Mouse (Mus musculus) cerebellum, adult (tissue): Measurements from ENCODE around the gene Def8.

Experiments used
- ATAC-seq: cut with Nextera tagmentation; 2 replicates; pipeline ENCODE4 v1.9.2; 2017; ENCODE audit warnings: mild to moderate bottlenecking, moderate library complexity, mixed read lengths; ENCODE audit not compliant: insufficient number of reproducible peaks, low FRiP score, low TSS enrichment

Def8 gene

DNA sequence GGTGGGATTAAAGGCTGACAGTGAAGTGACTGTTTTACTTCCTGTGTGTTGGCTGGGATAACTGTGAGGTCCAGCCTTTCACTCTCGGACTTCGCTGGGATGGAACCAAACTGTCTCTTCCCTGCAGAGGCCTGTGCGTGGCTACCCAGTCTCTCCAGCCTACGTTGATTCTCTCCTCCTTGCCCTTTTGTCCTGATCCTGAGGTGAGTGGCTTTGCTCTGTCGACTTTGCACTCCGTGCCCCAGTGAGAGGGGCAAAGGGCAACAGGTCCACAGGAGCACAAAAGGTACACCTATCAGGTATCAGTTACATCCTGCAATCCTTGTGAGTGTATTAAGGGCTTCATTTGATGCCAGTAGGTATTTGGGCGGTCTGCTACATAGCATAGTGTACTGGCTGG lies at the start of gene Def8:
Gene Def8, plus strand, starts transcription at position 87 of the 400 bp plus-strand sequence.
- no peak for ATAC-seq

DNA sequence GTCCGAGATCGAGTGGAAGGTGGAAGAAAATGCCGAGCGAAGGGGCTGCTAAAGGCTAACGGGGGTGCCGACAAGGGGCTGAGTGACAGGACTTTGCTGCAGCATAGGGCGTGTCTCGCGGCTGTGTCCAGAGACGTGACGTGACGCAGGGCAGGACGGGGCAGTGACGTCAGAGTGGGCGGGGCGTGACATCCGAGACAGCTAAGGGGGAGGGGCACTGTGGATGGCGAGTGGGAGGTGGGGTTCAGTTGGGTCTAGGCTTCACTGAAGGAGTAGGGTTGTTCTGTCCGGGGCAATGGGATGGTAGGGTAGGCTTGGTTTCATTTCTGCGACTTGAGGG lies 49.1 kb upstream of the Def8 start:
- peak; percentile 32 for ATAC-seq

DNA sequence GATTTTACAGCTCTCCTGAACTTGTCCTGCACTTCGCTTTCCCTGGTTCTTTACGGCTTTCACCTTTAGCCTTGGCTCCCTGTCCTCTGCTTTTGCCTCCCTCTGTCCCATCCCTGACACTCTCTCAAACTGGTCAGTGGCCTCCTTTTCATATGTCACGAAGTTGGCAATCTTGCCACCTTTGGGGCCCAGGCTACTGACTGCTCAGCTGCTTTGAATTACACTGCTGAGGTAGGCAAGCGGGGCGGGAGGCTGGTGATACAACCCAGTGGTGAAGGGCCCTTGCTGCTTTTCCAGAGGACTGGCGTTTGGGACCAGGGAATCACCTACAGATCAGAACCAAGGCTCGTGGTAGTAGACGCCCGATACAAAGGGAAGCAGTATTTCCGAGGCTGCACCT lies 47.6 kb upstream of the Def8 start:
- no peak for ATAC-seq

DNA sequence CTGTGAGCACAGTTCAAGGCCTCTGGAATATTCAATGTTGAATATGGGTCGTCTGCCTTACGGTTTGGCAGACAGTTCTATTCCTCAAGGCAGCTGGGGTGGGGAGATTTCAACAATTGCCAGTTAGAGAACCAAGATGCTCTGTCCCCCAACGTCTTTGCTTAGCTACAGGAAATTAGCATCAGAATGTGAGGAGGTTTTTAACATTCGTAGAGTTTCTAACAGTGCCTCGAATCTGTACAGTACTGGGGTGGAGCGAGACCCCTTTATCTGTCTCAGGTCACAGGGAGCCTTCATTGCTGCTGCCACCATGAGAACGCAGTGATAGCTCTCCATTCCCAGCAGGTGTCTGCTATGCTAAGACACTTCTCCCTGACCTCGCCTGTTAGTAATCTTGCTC lies 47.2 kb upstream of the Def8 start:
- ATAC-seq = no peak

DNA sequence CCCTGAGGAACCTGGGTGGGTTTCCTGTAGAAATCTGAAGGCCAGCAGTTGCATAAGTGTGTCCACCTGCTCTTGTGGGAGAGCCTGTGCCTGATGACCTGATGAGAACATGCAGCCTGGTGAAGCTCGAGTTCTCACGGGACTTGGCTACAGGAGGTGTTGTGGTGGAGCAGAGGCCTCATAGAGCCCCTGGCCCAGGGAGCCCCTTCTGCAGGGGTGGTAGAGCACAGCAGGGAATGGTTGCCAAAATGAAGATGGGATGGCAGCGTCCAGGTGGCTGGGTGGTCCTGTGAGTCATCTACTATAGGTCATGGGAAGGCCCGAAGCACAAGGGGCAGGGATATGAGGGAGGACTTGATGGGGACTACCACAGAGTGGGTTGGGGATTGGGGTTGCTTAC lies 41.6 kb upstream of the Def8 start:
- no peak for ATAC-seq

DNA sequence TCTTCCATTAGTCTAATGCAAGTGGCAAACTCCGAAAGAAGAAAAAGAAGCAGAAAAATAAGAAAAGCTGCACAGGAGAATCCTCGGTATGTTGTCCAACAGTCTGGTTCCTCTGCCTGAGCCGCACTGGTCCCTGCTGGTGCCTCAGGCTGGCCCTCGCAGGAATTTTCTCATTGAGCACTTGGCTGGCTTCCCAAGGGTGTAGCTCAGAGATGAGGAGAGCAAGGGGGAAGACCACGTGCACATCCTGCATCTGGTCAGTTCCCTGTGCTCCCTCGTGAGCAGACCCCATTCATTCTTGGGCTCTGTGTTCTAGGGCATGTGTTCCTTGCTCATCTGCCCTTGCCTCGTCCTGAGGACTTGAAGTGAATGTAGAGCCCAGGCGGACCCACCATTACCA lies 40.8 kb upstream of the Def8 start:
- no peak for ATAC-seq

DNA sequence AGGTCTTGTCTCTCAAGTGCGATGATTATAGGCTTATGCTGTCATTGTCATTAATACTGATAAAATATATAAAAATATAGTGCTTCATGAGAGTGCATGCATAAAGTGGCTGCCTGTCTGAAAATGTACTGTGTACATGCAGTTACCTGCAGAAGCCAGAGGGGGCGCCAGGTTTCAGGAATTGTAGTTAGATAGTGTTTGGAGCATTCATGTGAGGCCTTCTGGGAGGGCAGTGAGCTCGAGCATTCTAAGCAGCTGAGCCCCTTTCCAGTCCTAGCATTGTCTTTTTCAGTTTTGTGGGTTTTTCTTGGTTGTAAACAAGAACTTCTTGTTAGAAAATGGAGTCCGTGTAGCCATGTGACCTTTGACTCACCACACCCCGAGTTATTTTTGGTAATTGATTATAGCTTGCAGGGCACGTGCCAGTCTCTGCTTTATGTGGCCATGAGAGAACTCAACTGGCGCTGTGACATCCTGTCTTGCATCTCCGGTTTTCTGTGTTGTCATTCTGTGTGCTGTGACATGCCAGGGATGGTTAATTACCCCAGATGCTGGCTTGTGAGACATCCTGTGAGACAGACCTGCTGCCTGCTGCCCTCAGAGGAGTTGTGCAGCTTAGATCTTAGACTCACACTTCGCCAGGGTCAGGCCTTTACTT lies 38.3 kb upstream of the Def8 start:
- no peak for ATAC-seq

DNA sequence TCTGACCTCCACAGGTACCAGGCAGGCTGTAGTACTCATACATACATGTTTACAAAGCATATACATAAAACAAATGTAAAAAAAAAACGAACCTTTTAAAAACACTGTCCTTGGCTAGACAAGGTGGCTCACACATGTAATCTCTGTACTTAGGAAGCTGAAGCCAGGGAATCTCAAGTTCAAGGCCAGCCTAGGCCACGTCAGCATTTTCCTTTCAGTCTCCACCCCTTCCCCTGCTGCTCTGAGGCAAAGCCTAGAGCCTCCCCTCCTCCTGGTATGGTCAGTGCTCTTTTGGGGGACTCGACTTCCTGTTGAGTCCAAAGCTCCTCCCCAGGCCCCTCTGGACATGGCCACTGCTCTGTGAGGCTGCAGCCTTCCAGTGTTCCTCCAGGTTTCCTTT lies 36.3 kb upstream of the Def8 start:
- ATAC-seq = no peak

DNA sequence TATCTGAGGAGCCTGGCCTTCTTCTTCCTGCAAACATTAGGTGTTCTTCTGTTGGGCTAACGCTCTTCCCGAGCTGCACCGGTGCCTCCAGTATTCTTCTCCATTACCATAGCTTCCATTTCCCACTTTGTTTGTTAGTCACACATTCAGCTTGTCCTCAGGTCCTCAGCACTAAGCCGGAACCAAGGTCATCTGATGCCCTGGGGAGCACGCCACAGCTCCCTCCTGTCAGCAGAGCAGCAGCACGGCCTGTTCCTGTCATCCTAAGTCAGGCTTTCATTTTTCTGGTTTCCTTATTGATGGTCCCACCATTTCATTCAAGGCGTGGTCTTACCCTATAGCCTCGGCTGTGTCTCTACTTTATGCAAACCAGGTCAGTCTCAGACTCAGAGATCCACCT lies 35.5 kb upstream of the Def8 start:
- no peak for ATAC-seq

DNA sequence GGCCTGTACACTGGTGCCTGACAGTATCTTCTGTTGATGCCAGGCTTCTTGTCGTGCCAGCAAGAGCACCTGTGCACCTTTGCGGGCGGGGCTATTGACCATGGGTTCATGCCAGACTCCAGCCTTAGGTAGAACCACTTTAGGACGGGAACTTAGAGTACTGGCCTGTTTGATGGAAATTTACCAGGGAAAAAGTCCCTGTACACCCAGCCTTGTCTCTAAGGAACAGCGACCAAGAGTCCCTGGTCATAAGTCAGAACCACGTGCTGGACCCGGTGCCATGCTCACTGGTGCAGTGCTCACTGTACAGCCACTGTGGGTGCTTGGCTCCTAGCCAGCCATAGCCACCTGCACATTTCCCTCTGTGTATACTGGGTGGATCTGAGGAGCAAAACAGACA lies 34.3 kb upstream of the Def8 start:
- peak; percentile 66; the same call in 1 of the 2 replicates for ATAC-seq

DNA sequence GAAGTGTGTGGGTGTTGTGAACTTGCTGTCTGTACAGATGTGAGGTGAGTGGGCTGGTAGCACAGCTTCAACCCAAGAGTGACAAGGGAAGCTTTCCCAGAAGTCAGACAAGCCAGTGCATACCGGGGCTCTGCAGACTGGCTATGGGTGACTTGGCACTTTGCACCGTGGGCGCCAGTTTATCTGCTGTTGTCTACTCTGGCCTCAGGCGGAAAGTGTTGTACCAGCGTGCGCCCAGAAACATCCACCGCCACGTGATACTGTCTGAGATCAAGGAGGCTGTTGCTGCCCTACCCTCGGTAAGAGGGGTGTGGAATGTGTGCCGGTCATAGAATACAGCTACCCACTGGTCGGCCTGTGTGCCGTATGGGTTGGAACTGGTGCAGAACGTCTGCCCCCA lies 25.0 kb upstream of the Def8 start:
- ATAC-seq = no peak

DNA sequence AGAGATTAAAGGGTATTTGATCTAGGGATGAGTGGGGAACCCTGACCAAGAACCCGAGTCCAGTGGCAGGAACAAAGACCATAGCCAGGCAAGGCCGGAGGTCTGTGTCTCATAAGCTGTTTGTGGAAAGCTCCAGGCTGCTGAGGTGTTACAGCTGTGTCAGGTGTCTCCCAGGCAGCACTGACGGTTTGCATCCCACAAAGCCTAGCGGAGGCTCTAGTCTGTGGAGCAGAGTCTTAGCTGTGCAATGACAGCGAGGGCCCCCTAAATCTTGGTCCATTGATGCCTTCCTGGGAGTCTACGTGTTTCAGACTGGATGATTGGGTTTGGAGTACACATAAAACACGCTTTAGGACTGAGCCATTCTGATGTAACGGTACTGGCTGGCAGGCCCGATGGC lies 21.4 kb upstream of the Def8 start:
- ATAC-seq = no peak

DNA sequence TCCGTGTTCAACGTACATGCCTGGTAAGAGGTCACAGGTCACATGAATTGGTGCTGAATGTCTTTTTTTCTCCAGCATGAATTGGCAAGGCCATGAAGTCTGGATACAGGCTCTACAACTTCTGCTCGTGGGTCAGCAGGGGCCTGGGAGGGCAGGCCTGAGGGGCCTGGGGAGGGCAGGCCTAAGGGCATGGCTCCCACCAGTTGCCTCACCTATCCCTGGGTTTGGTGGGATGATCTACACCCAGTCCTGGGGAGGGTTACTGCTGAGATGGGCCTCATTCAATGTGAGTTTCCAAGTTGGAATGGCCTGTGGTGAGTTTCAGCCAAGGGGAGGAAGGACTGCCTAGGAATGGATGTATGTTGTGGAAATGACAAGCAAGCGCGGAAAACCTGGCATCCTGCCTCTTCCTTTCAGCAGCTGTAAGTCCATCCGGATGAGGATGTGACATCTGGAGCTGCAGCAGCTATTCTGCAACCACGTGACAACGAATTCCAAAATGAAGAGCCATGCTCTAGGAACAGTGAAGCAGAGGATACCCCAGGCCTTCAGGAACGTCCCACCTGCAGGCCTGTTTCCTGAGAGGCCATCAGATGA lies 20.5 kb upstream of the Def8 start:
- no peak for ATAC-seq

DNA sequence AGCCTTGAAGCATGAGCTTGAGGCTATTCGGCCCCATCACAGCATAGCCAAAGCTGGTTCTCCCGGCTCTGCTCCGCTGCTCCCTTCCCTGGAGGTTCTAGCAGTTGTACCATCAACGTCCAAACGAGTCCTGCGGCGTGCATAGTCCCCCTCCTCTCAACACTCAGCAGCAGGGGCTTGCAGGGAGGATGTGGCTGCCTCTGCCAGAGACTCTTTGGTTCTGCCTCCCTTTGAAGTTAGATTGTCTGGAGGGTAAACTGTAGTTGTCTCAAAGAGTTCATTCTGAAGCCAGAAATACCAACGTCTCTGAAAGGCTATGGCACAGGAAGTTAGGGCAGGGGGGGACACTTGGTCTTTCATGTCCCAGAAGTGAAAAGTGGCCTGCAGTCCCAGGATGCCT lies 18.8 kb upstream of the Def8 start:
- no peak for ATAC-seq

DNA sequence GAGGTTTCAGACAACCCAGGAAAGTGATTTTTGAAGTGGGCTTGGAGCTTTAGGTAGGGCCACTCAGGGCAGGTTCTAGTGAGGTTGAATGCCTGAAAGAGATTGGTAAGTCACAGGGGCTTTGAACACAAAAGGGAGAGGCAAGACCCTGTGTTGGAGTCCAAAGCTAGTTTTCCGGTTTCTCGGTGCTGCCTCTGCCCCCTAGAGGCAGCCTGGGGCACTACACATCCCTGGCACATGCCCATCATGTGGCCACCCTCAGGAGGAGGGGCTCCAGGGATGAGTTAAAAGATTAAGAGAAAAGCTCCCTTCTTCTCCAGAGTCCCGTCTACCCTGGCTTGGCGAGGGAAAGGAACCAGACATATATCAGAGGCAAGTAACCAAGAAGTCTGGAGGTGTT lies 16.5 kb upstream of the Def8 start, which contains the start of gene Mc1r:
Gene Mc1r, plus strand, starts transcription at position 322 of the 400 bp plus-strand sequence.
- no peak for ATAC-seq

DNA sequence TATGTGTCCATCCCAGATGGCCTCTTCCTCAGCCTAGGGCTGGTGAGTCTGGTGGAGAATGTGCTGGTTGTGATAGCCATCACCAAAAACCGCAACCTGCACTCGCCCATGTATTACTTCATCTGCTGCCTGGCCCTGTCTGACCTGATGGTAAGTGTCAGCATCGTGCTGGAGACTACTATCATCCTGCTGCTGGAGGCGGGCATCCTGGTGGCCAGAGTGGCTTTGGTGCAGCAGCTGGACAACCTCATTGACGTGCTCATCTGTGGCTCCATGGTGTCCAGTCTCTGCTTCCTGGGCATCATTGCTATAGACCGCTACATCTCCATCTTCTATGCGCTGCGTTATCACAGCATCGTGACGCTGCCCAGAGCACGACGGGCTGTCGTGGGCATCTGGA lies 15.7 kb upstream of the Def8 start:
- no peak for ATAC-seq

DNA sequence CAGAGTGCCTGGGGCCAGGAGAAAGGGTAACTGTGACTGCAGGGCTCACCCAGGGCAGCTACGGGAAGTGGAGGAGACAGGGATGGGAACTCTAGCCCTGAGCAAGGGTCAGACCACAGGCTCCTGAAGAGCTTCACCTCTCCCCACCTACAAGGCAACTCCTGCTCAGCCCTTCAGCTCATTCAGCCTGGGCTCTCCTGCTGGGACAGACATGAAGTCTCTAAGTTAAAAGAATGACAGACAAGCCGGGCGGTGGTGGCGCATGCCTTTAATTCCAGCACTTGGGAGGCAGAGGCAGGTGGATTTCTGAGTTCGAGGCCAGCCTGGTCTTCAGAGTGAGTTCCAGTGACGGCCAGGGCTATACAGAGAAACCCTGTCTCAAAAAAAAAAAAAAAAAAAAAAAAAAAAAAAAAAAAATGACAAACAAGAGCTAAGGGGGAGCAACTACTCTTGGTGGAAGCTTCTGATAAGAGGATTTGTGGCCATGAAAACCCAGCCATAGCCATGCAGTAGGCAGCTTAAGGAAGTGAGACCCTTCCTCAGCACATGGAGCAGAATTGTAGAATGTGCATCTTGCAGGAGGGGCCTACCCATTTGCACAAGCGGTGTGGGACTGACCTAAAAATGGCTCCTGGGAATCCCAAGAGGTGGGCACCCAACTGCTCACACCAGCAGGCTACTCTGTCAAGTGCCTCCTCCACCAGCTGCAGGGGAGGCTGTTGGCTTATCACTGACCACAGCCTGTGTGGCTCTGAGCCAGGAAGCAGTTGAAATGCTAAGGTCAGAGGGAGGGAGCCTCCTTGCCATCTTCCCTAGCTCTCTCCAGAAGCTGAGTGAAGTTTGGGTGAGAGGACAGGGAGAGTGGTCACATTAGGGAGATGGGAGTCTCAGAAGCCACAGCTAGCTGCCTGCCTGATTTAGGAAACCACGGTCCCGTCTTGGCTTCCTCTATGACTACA lies 14.5 kb upstream of the Def8 start:
- ATAC-seq = no peak

DNA sequence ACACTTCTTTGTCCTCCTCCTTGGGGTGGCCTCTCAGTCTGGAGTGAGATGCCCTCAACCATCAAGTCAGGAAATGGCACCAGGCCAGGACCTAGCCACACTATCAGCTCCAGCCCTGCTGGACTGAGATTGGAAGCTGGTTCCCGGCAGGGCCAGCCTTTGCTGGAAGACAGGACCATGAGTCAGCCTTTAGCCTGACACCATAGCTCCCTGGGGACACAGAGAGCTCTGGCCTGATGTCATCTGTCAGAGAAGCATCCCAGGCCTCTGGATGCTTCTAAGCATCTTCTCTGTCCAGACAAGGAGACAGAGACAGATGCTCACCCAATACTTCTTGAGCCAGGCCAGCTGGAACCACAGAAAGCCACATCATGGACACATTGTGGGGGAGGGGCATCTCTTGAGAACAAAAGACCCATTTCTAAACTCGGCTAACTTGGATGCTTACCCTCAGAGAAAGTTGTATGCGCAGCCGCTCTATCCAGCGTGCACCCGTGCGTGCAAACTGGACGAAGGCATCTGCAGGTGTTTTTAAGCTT lies 13.2 kb upstream of the Def8 start:
- ATAC-seq = no peak

DNA sequence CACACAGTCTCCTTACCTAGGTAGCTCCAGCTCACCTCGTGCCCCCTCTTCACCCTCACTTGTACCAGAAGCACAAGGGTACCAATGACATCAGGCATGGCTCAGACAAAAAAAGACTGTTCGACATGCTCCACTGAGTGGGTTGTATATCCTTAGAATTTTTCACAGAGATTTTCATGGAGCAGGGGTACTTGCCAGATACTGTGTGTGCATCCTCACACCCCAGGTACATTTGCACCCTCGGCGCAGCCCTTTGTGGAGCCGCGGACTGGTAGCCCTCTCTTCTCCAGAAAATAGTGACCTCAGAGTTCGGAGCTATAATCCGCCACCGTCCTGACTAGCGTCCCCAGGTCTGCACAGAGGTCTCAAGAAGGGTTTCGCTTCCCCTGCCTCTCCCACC lies 12.5 kb upstream of the Def8 start:
- no peak for ATAC-seq

DNA sequence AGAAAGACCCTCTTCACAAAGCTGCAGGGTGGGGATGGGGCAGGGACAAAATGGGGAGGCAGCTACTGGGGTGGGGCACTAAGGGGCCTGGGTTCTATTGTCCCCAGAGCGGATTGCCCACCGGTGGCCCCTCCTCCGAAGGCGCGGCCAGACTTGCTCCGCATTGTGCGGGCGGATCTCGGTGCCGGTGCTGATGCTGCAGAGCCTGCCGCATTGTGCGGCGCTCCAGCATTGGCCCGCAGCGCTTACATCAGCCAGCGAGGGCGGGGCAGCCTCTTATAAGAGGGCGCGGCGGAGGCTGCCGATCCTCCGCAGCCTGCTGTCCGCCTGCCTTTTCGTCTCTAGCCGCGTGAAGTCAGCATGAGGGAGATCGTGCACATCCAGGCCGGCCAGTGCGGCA lies 12.1 kb upstream of the Def8 start, which contains the start of gene Tubb3:
Gene Tubb3, plus strand, starts transcription at position 179 of the 400 bp plus-strand sequence.
- peak; percentile 74 for ATAC-seq

DNA sequence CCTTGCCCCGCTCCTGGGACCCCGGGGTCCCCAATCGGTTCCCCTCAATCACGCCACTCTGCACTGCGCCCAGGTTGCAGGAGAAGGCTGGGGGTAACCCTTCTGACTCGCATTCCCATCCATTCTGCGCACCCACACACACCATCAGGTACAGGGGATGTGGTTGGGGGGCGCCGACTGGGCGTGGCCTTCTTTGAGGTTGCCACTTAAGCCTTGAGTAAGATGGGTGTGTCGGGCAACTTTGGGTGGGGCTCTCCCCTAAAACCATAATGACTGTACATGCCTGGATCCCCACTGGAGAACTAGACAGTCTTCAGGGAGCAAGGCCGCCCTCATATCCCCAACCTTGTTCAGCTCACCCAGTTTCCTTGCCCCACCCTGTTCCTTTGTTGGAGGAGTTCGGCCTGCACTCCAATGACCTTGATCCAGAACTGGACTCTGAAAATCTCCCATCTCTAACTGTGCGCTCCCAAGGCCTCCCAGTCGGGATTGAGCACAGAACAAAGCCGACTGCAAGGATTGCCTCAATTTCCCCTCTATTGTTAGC lies 11.5 kb upstream of the Def8 start:
- 0 out of 2 replicates have a peak, but pooled peaks have one; percentile 11 for ATAC-seq
